Mouse (Mus musculus) liver, postnatal 0 days (tissue): ENCODE results near the gene Tmem265.

ENCODE experiments used
- CTCF ChIP-seq: sonication (generic); IDR thresholded peaks from 2 replicates; pipeline ENCODE4 v1.5.1; 2016; ENCODE audit warnings: antibody characterized with exemption, low read depth
- EP300 ChIP-seq: IDR thresholded peaks from 2 replicates; pipeline ENCODE4 v1.6.1; 2016; ENCODE audit warnings: antibody characterized with exemption, low read depth, mild to moderate bottlenecking

GRCm38 (mm10) chr7:127592575-127592974, 31.4 kb downstream of the Tmem265 start:
- no peak for TF ChIP-seq CTCF
- no peak for TF ChIP-seq EP300
